Mouse (Mus musculus): Measurements from ENCODE around the gene Gm20828.
"Not testable (repeated sequence)": the region's sequence is repeated elsewhere in the genome, so short reads cannot be mapped to it uniquely, and the experiment has no call there.

The Gm20828 gene

DNA sequence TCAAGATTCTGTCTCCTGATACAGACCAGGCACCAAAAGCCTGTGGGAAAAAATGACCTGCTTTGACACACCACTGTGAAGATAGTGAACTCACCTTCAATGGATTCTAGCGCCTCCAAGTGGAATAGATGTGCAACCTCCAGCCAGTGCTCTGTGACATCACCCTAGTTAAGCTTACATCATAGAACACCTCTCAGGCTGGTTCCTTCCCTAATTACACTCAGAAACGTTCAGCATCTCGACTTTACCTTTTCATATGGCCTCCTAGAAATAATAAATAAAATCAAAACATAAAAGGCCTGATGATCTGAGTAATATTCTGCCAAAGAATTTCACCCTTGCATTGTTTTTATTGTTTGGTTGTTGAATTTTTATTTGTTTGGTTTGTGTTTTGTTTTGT lies at the start of gene Gm20828:
Gm20828 (minus strand) TSS at position 101 of the 400 bp plus-strand sequence.
- DNase-seq (ENCODE audit: low spot score), result not testable (repeated sequence)

Data from testis, postnatal 10 days (tissue).